Mouse (Mus musculus): Measurements from ENCODE around the gene Bdp1.

- no peak for TF ChIP-seq POLR2A (IDR thresholded peaks at IDR 0.05; ENCODE audit: control insufficient read depth, extremely low read depth, insufficient read depth, low read length, poor library complexity)
- peak; percentile 47; the same call in 1 of the 2 replicates for TF ChIP-seq CTCF (IDR thresholded peaks at IDR 0.05; ENCODE audit: borderline replicate concordance, control insufficient read depth, extremely low read depth, insufficient read depth, low read length, poor library complexity)
Observed at GRCm38 (mm10) chr13:100014906-100015895, 88.7 kb downstream of the Bdp1 start, which contains the start of gene Mccc2.
